Mouse (Mus musculus) spleen, adult 2 months (tissue): ENCODE data around the gene Pdxk.

ENCODE experiments used
- CTCF ChIP-seq: fragments of 200-500 bp; IDR thresholded peaks from 2 replicates; pipeline ENCODE4 v1.5.1; 2011; ENCODE audit warnings: mild to moderate bottlenecking, inconsistent platforms; ENCODE audit not compliant: insufficient read depth, insufficient read length, insufficient replicate concordance; ENCODE audit errors: extremely low read depth
- POLR2A ChIP-seq: fragments of 200-500 bp; IDR thresholded peaks from 2 replicates; pipeline ENCODE4 v1.6.1; 2011; ENCODE audit warnings: low read depth, low read length, inconsistent platforms

DNA sequence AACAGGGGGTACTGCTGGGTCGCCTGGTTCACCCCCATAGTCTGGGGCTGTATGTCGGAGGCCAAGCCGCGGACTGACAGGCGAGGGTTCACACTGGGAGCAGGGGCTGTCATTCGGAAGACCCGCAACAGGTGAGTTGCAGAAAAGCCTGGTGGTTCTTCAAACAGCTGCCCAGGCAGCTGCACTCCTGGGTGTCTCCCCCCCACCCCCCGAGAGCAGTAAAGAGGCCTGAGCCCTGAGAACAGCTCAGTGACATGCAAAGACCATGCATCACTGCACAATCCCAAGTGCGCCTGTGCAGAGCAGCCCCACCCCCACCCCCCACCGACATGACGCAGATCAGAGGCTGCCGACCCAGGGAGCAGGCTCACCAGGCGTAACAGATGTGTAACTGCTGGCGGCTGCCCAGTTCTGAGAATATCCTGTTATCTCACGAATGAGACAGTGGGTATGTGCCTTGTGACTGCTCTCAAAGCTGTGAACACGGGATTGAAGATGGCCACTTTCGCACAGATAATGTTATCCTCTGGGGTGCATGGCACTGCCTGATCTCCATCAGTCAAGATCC lies 65.6 kb downstream of the Pdxk start:
- no peak for TF ChIP-seq CTCF
- TF ChIP-seq POLR2A = no peak
